Mouse (Mus musculus): ENCODE data around the gene Tubb2b. TPM values are rescaled to one million over a fixed set of nuclear protein-coding genes. Genes with fewer than 3 reads are reported as not detected.

The Tubb2b gene
- 1 to 10 TPM; 4.8 to 8.6 TPM for total RNA-seq (2021)
- long read RNA-seq, experiment 1, partial matches to known transcripts, result 0 of 2 reads
- long read RNA-seq, experiment 1, other reads (novel, unspliced or antisense), result 0 of 2 reads
- long read RNA-seq, experiment 2, partial matches to known transcripts, result 0 of 1 reads
- long read RNA-seq, experiment 2, other reads (novel, unspliced or antisense), result 0 of 1 reads

- peak; percentile 59 to 66 for DNase-seq
Observed at GRCm38 (mm10) chr13:34130226-34130731, at the start of gene Tubb2b. Tubb2b (minus strand) TSS chr13:34130466.

- no peak for DNase-seq
Observed at GRCm38 (mm10) chr13:34174025-34174424, 43.8 kb upstream of the Tubb2b start.

- DNase-seq, result no peak
Observed at GRCm38 (mm10) chr13:34163304-34163975, 33.2 kb upstream of the Tubb2b start.

GRCm38 (mm10) chr13:34162491-34163303 lies 32.4 kb upstream of the Tubb2b start, which contains the start of gene Psmg4:
Psmg4 (plus strand) TSS chr13:34162964.
- DNase-seq, result peak; percentile 95 to 98

- DNase-seq, result no peak
Observed at GRCm38 (mm10) chr13:34159926-34160325, 29.7 kb upstream of the Tubb2b start.

GRCm38 (mm10) chr13:34157596-34158157 lies 27.4 kb upstream of the Tubb2b start:
- no peak for DNase-seq

GRCm38 (mm10) chr13:34156840-34157185 lies 26.5 kb upstream of the Tubb2b start:
- DNase-seq, result no peak

- no peak for DNase-seq
Observed at GRCm38 (mm10) chr13:34156133-34156839, 26.0 kb upstream of the Tubb2b start.

GRCm38 (mm10) chr13:34154931-34155272 lies 24.6 kb upstream of the Tubb2b start:
- peak; percentile 68 to 85 for DNase-seq

- DNase-seq, result peak; percentile 79 to 85
Observed at GRCm38 (mm10) chr13:34154217-34154930, 24.1 kb upstream of the Tubb2b start.

- peak; percentile 37 to 63 for DNase-seq
Observed at GRCm38 (mm10) chr13:34153254-34154011, 23.2 kb upstream of the Tubb2b start.

GRCm38 (mm10) chr13:34152695-34153094 lies 22.4 kb upstream of the Tubb2b start:
- DNase-seq, result no peak

- DNase-seq, result no peak
Observed at GRCm38 (mm10) chr13:34151425-34151824, 21.2 kb upstream of the Tubb2b start.

GRCm38 (mm10) chr13:34150271-34151027 lies 20.2 kb upstream of the Tubb2b start:
- peak in 1 of 2 experiments; percentile 29 for DNase-seq

GRCm38 (mm10) chr13:34149463-34150176 lies 19.4 kb upstream of the Tubb2b start:
- no peak for DNase-seq

GRCm38 (mm10) chr13:34148767-34149392 lies 18.6 kb upstream of the Tubb2b start:
- DNase-seq, result peak; percentile 86 to 88

- DNase-seq, result no peak
Observed at GRCm38 (mm10) chr13:34148181-34148580, 17.9 kb upstream of the Tubb2b start.

GRCm38 (mm10) chr13:34146916-34147315 lies 16.6 kb upstream of the Tubb2b start:
- DNase-seq, result no peak

GRCm38 (mm10) chr13:34143389-34143788 lies 13.1 kb upstream of the Tubb2b start:
- no peak for DNase-seq

Data from heart, adult 18-20 months (tissue).